In genomic region chr13:48958608-48959007, GRCm38 (mm10) we compare ENCODE assay signal across 18 mouse cellular contexts. TPM values are rescaled to one million over a fixed set of nuclear protein-coding genes. Genes with fewer than 3 reads are reported as not detected.
DNase-seq lines count a peak whose midpoint lies in the region; ATAC-seq and TF ChIP-seq lines count a peak whose summit lies in the region.
"Had no signal": no experiment of that assay in that cellular context is flagged by ENCODE, and none has a peak within 500 bp of the region (broad histone marks: within the 10 kb centered on the region; RNA-seq: fewer than 3 reads in every experiment).

No protein-coding gene starts in this region.

- H3K36me3 ChIP-seq in kidney, embryonic 16.5 days (ENCODE audit: insufficient read depth, low read length) = no peaks in the 10 kb centered on the region
- no peaks in the 10 kb centered on the region for H3K36me3 ChIP-seq in stomach, postnatal 0 days (ENCODE audit: control insufficient read depth, insufficient read depth, low read length)
- no peaks in the 10 kb centered on the region for H3K36me3 ChIP-seq in neural tube, embryonic 15.5 days
- H3K36me3 ChIP-seq: heart, embryonic 10.5 days; midbrain, embryonic 15.5 days; neural tube, embryonic 12.5 days had no signal

- peaks cover 19% of the 10 kb centered on the region; the same call in 1 of the 2 replicates for H3K4me1 ChIP-seq in kidney, embryonic 16.5 days (ENCODE audit: insufficient read depth, low read length)
- peaks cover 5% of the 10 kb centered on the region; the same call in 1 of the 2 replicates for H3K4me1 ChIP-seq in stomach, postnatal 0 days (replicated peaks; ENCODE audit: control insufficient read depth, insufficient read depth)
- H3K4me1 ChIP-seq in neural tube, embryonic 15.5 days = peaks cover 27% of the 10 kb centered on the region

- ATAC-seq in kidney, embryonic 16.5 days (ENCODE audit: low FRiP score, low TSS enrichment) = no peak
- peak; percentile 77 for ATAC-seq in stomach, postnatal 0 days (ENCODE audit: low FRiP score, low TSS enrichment)
- no peak for ATAC-seq in neural tube, embryonic 15.5 days (ENCODE audit: low FRiP score)
- ATAC-seq: midbrain, embryonic 15.5 days had no signal

- H3K4me3 ChIP-seq in kidney, embryonic 16.5 days (ENCODE audit: low read length) = no peak overlapping the region
- no peak overlapping the region for H3K4me3 ChIP-seq in stomach, postnatal 0 days (ENCODE audit: low read depth, low read length)
- H3K4me3 ChIP-seq in neural tube, embryonic 15.5 days (replicated peaks) = no peak overlapping the region
- H3K4me3 ChIP-seq: heart, embryonic 10.5 days; midbrain, embryonic 15.5 days; neural tube, embryonic 12.5 days had no signal

- no peaks in the 10 kb centered on the region for H3K27me3 ChIP-seq in kidney, embryonic 16.5 days (ENCODE audit: insufficient read depth, low read length)
- H3K27me3 ChIP-seq in stomach, postnatal 0 days (ENCODE audit: control insufficient read depth, insufficient read depth, low read length) = no peaks in the 10 kb centered on the region
- no peaks in the 10 kb centered on the region for H3K27me3 ChIP-seq in neural tube, embryonic 15.5 days (replicated peaks)
- H3K27me3 ChIP-seq: CH12.LX; midbrain, embryonic 15.5 days; neural tube, embryonic 12.5 days had no signal

- no peak for TF ChIP-seq EP300 in stomach, postnatal 0 days (optimal IDR thresholded peaks at IDR 0.05)

- no peak overlapping the region for H3K9ac ChIP-seq in kidney, embryonic 16.5 days (replicated peaks; ENCODE audit: low read length)
- no peak overlapping the region for H3K9ac ChIP-seq in stomach, postnatal 0 days (ENCODE audit: low read length)
- no peak overlapping the region for H3K9ac ChIP-seq in neural tube, embryonic 15.5 days (replicated peaks)
- H3K9ac ChIP-seq: midbrain, embryonic 15.5 days; neural tube, embryonic 12.5 days had no signal

- H3K4me2 ChIP-seq in kidney, embryonic 16.5 days (replicated peaks; ENCODE audit: low read depth, low read length) = no peak overlapping the region
- peak overlapping the region; percentile 31 for H3K4me2 ChIP-seq in stomach, postnatal 0 days (replicated peaks; ENCODE audit: low read depth)
- no peak overlapping the region for H3K4me2 ChIP-seq in neural tube, embryonic 15.5 days
- H3K4me2 ChIP-seq: midbrain, embryonic 15.5 days; neural tube, embryonic 12.5 days had no signal

- H3K27ac ChIP-seq in kidney, embryonic 16.5 days (ENCODE audit: low read length) = peak overlapping the region; percentile 38; the same call in 1 of the 2 replicates
- H3K27ac ChIP-seq in stomach, postnatal 0 days (replicated peaks) = peak overlapping the region; percentile 84
- H3K27ac ChIP-seq in neural tube, embryonic 15.5 days (replicated peaks) = no peak overlapping the region
- H3K27ac ChIP-seq: heart, embryonic 10.5 days; kidney, postnatal 0 days; macrophage; midbrain, embryonic 15.5 days; neural tube, embryonic 12.5 days had no signal

- DNase-seq in kidney, adult 8-10 months = no peak
- peak; percentile 80 for DNase-seq in R1 (ENCODE audit: low read depth, low spot score)
- DNase-seq in retina, postnatal 1 day = peak; percentile 32
- DNase-seq in stomach, postnatal 0 days (ENCODE audit: low spot score) = peak; percentile 74
- DNase-seq in heart, postnatal 10 days = no peak
- DNase-seq in left cerebral cortex, postnatal 10 days (ENCODE audit: extremely low spot score in 1 of 2, low spot score in 2 of 2) = no peak
- DNase-seq: adrenal gland, postnatal 36 days; B cell, adult 2 months; cerebellum, adult 9-11 months; right cerebral cortex, postnatal 25 days had no signal

- no peaks in the 10 kb centered on the region for H3K9me3 ChIP-seq in kidney, embryonic 16.5 days (ENCODE audit: low read length)
- no peaks in the 10 kb centered on the region for H3K9me3 ChIP-seq in stomach, postnatal 0 days (ENCODE audit: control insufficient read depth, low read length)
- H3K9me3 ChIP-seq in neural tube, embryonic 15.5 days (replicated peaks) = no peaks in the 10 kb centered on the region
- H3K9me3 ChIP-seq: heart, embryonic 10.5 days; midbrain, embryonic 15.5 days; neural tube, embryonic 12.5 days had no signal

- WGBS in kidney, embryonic 16.5 days = 63% methylated on average over 4 of the region's 4 CpGs
- WGBS in stomach, postnatal 0 days = 36% methylated on average over 4 of the region's 4 CpGs
- 79% methylated on average over 4 of the region's 4 CpGs for WGBS in neural tube, embryonic 15.5 days

- intact Hi-C loops in heart, postnatal 10 days (cut with DNase I) = no loop called here
- intact Hi-C loops in left cerebral cortex, postnatal 10 days (cut with DNase I) = no loop called here

- TF ChIP-seq CTCF in stomach, postnatal 0 days (IDR thresholded peaks at IDR 0.05; ENCODE audit: low read depth) = peak; percentile 35

RNA-seq across cellular contexts. Expression of gene Fam120a, which starts 9.2 kb away (rescaled TPM):
- polyA plus RNA-seq in kidney, embryonic 16.5 days (2015; fragmentation: Nextera tagmentation; extraction: Ambion mirVana) = 23.2 and 24.8 TPM in 2 replicates
- 18.1 and 18.7 TPM in 2 replicates for polyA plus RNA-seq in stomach, postnatal 0 days (2015; fragmentation: Nextera tagmentation; extraction: Ambion mirVana)
- polyA plus RNA-seq in neural tube, embryonic 15.5 days (2015; fragmentation: Nextera tagmentation; extraction: Ambion mirVana) = 11.5 and 13.4 TPM in 2 replicates
- 100 to 1,000 TPM; 106 to 111 TPM for total RNA-seq in heart, postnatal 10 days (2021)
- total RNA-seq in left cerebral cortex, postnatal 10 days (2021) = 10 to 100 TPM; 95.2 to 96.8 TPM

Comparison
In these comparisons a context has a peak if more than half of its experiments do, and no peak if none do; other contexts are left out.
1. DNase-seq: peak in R1 (single experiment), retina, postnatal 1 day (single experiment) and stomach, postnatal 0 days (single experiment); none in kidney, adult 8-10 months (0 of 2), heart, postnatal 10 days (0 of 2) and left cerebral cortex, postnatal 10 days (0 of 2).